Mouse (Mus musculus): Measurements from ENCODE around the gene Gm4869. TPM values are rescaled to one million over a fixed set of nuclear protein-coding genes. Genes with fewer than 3 reads are reported as not detected.

Gene Gm4869
- polyA plus RNA-seq, 1 experiment from 2014 or later = not detected

Small RNA genes lying within 50 kb of the gene (microRNA-seq; reads per million reads assigned to microRNA genes)
- gene Mir7038 = not detected

Other genes with a start within 250 kb of the Gm4869 start
- gene Mad1l1, start 124.1 kb upstream of the Gm4869 start, polyA plus RNA-seq (2015; fragmentation: Nextera tagmentation; extraction: Ambion mirVana) = 31.4 and 34.1 TPM in 2 replicates
- 48.6 and 48.8 TPM in 2 replicates for gene Nudt1, start 124.0 kb upstream of the Gm4869 start, polyA plus RNA-seq (2015; fragmentation: Nextera tagmentation; extraction: Ambion mirVana)
- gene Mrm2, start 113.7 kb upstream of the Gm4869 start, polyA plus RNA-seq (2015; fragmentation: Nextera tagmentation; extraction: Ambion mirVana) = 18.3 and 19.6 TPM in 2 replicates
- gene Snx8, start 56.4 kb upstream of the Gm4869 start, polyA plus RNA-seq (2015; fragmentation: Nextera tagmentation; extraction: Ambion mirVana) = 35.9 and 45.2 TPM in 2 replicates
- gene Eif3b, start 26.3 kb upstream of the Gm4869 start, polyA plus RNA-seq (2015; fragmentation: Nextera tagmentation; extraction: Ambion mirVana) = 85.2 and 89.0 TPM in 2 replicates
- gene Chst12, start 59.9 kb downstream of the Gm4869 start, polyA plus RNA-seq (2015; fragmentation: Nextera tagmentation; extraction: Ambion mirVana) = 19.9 and 21.0 TPM in 2 replicates
- gene Grifin, start 119.4 kb downstream of the Gm4869 start, polyA plus RNA-seq (2015; fragmentation: Nextera tagmentation; extraction: Ambion mirVana) = 0.70 and 0.80 TPM in 2 replicates
- gene Lfng, start 161.7 kb downstream of the Gm4869 start, polyA plus RNA-seq (2015; fragmentation: Nextera tagmentation; extraction: Ambion mirVana) = 11.9 and 13.4 TPM in 2 replicates
- 17.0 and 24.3 TPM in 2 replicates for gene Ttyh3, start 203.4 kb downstream of the Gm4869 start, polyA plus RNA-seq (2015; fragmentation: Nextera tagmentation; extraction: Ambion mirVana)

Measured in intestine, embryonic 16.5 days (tissue).